Mouse (Mus musculus): ENCODE data around the gene Sgsm1.

DNA sequence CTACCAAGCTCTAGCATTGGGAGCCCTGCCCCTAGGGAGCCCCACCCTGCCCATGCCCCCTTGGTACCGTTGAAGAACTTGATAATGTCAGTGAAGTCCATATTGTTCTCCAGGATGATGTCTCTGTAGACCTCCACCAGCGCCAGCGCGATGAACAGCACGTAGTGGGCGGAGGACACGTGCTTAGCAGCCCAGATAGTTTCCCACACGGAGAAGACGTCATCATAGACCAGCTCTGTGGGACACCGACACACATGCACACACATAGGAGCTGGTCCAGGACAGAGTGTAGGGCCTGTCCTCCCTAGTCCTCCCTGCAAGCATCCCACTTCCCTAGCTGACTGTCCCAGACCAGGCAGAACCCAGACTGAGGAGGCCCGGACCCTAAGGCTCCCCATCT, 59.8 kb downstream of the Sgsm1 start:
- TF ChIP-seq CTCF (IDR thresholded peaks at IDR 0.05; ENCODE audit: extremely low read depth, insufficient read depth, insufficient read length, insufficient replicate concordance): no peak
- TF ChIP-seq POLR2A (IDR thresholded peaks at IDR 0.05; ENCODE audit: low read depth, low read length): no peak
